1 mouse cellular context compared by ENCODE assay signal in the genomic region with DNA sequence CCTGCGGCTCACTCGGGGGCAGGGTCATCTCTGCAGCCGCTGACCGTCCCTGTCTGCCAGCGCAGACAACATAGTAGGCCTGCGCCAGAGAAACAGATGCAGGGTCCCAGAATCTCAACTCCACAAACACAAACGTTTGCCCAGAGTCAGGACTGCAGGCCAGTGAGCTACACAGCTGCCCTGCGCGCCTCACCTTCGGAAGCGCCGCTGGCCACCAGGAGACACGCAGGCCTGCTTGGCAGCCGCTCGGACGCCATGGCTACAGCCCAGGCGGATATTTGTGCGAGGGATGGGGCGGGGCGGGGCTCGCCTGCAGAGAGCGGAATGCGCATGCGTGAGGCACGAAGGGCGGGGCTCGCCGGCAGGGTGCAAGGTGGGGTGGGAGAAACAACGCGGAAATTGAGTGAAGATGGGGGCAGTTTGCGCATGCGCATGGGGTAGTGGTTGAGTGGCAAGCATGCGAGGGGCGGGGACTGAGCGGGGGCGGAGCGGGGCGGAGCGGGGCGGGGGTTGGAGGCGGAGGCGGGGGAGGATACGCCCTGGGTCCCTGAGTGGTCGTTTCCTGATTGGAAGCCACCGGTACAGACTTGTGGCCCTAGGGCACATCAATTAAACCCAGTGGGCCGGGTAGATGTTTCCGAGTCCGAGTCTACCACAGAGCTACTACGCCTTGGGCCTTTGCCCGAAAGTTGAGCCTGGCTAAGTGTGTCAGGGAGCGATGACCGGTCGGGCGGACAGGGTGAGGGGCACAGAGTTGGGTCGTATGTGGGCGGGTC.
TF ChIP-seq lines count a peak whose summit lies in the region.

A gene (minus strand): TSS at position 328 of the 776 bp plus-strand sequence.

TF ChIP-seq in CH12.LX, 34 proteins besides CTCF, POLR2A, EP300 and RAD21 (continued from another document):
- peak; percentile 72; the same call in 1 of the 2 replicates for TF ChIP-seq TCF12 (IDR thresholded peaks at IDR 0.05; ENCODE audit: low read depth, low read length)
- 0 out of 2 replicates have a peak, but pooled peaks have one; percentile 64 for TF ChIP-seq POLR2AphosphoS2 (IDR thresholded peaks at IDR 0.05; ENCODE audit: low read depth, low read length)
- no peak for TF ChIP-seq IRF4 (IDR thresholded peaks at IDR 0.05; ENCODE audit: low read depth, low read length)
- peak; percentile 32 for TF ChIP-seq MAX (IDR thresholded peaks at IDR 0.05; ENCODE audit: low read length)
- no peak for TF ChIP-seq ZC3H11A (IDR thresholded peaks at IDR 0.05; ENCODE audit: low read depth, low read length)
- TF ChIP-seq USF2 (conservative IDR thresholded peaks at IDR 0.05; ENCODE audit: low read depth, low read length): no peak
- TF ChIP-seq NELFE (IDR thresholded peaks at IDR 0.05; ENCODE audit: low read depth, low read length): peak; percentile 87
- 0 out of 2 replicates have a peak, but pooled peaks have one; percentile 31 for TF ChIP-seq TBP (conservative IDR thresholded peaks at IDR 0.05; ENCODE audit: low read depth, low read length)
- TF ChIP-seq MAZ (IDR thresholded peaks at IDR 0.05; ENCODE audit: low read depth, low read length): peak; percentile 93; the same call in 1 of the 2 replicates
- no peak; the same call in 1 of the 2 replicates for TF ChIP-seq SMC3 (IDR thresholded peaks at IDR 0.05; ENCODE audit: low read depth, low read length)
- peak; percentile 69 for TF ChIP-seq HCFC1 (IDR thresholded peaks at IDR 0.05; ENCODE audit: low read depth, low read length)
- peak; percentile 86 for TF ChIP-seq SIN3A (IDR thresholded peaks at IDR 0.05; ENCODE audit: low read length)
- TF ChIP-seq ELF1 (IDR thresholded peaks at IDR 0.05; ENCODE audit: low read depth, low read length): peak; percentile 94
- TF ChIP-seq MEF2A (IDR thresholded peaks at IDR 0.05; ENCODE audit: borderline replicate concordance, low read depth, low read length): peak; percentile 23
- TF ChIP-seq PAX5 (IDR thresholded peaks at IDR 0.05; ENCODE audit: low read length): no peak
- no peak for TF ChIP-seq KAT2A (IDR thresholded peaks at IDR 0.05; ENCODE audit: insufficient replicate concordance, low read length)
- no peak for TF ChIP-seq MYC (IDR thresholded peaks at IDR 0.05; ENCODE audit: low read depth, low read length)
- peak; percentile 80 for TF ChIP-seq MXI1 (IDR thresholded peaks at IDR 0.05; ENCODE audit: low read depth, low read length)
- TF ChIP-seq USF1 (IDR thresholded peaks at IDR 0.05; ENCODE audit: low read depth, low read length): no peak
- no peak for TF ChIP-seq CHD1 (IDR thresholded peaks at IDR 0.05; ENCODE audit: low read depth, low read length)
- TF ChIP-seq NRF1 (IDR thresholded peaks at IDR 0.05; ENCODE audit: low read depth, low read length): peak; percentile 89
- no peak for TF ChIP-seq ZNF384 (IDR thresholded peaks at IDR 0.05; ENCODE audit: low read depth, low read length)
- no peak for TF ChIP-seq E2F4 (IDR thresholded peaks at IDR 0.05; ENCODE audit: insufficient replicate concordance, low read depth, low read length)
- peak; percentile 91 for TF ChIP-seq ZMIZ1 (IDR thresholded peaks at IDR 0.05; ENCODE audit: low read depth, low read length)
